Comparison of ENCODE assay signal across 13 mouse cellular contexts in genomic region chr1:46921630-46922029, GRCm38 (mm10). TPM values are rescaled to one million over a fixed set of nuclear protein-coding genes. Genes with fewer than 3 reads are reported as not detected.
DNase-seq lines count a peak whose midpoint lies in the region; ATAC-seq and TF ChIP-seq lines count a peak whose summit lies in the region.
"Had no signal": no experiment of that assay in that cellular context is flagged by ENCODE, and none has a peak within 500 bp of the region (broad histone marks: within the 10 kb centered on the region; RNA-seq: fewer than 3 reads in every experiment).

No protein-coding gene starts in this region.

- TF ChIP-seq EP300 in CH12.LX (IDR thresholded peaks at IDR 0.05; ENCODE audit: low read length), result peak; percentile 21; the same call in 1 of the 2 replicates

- dilution Hi-C loops in CH12.LX (cut with MboI; ENCODE audit: extremely low pct_ligation_motif_present, extremely low pct_unique_long_range_greater_than_20kb, low sequenced_read_pairs), result no loop called here

- no peak overlapping the region for H3K9ac ChIP-seq in CH12.LX (ENCODE audit: insufficient read depth, low read depth)
- H3K9ac ChIP-seq: liver, embryonic 15.5 days; neural tube, embryonic 12.5 days had no signal

- H3K4me3 ChIP-seq in left cerebral cortex, adult 2 months, result no peak overlapping the region
- H3K4me3 ChIP-seq in CH12.LX (replicated peaks in 1 of 3; ENCODE audit: low read depth in 2 of 3, low read length in 2 of 3, poor library complexity in 1 of 3), result no peak overlapping the region
- H3K4me3 ChIP-seq: erythroblast, embryonic 14.5 days; liver, embryonic 15.5 days; neural tube, embryonic 12.5 days had no signal

- TF ChIP-seq RAD21 in CH12.LX (IDR thresholded peaks at IDR 0.05; ENCODE audit: low read depth, low read length), result no peak

- ATAC-seq in megakaryocyte progenitor cell, adult 5-6 weeks (replicated peaks; ENCODE audit: poor library complexity), result peak; percentile 99

- H3K4me1 ChIP-seq in CH12.LX (ENCODE audit: control insufficient read depth in 1 of 2, insufficient read depth in 2 of 2), result peaks cover 4 to 35% of the 10 kb centered on the region in 2 experiments; a peak in 3 of 4 replicates
- H3K4me1 ChIP-seq: liver, embryonic 15.5 days; neural tube, embryonic 12.5 days had no signal

- H3K9me3 ChIP-seq in CH12.LX (replicated peaks; ENCODE audit: low read length), result no peaks in the 10 kb centered on the region
- H3K9me3 ChIP-seq: liver, embryonic 15.5 days; neural tube, embryonic 12.5 days had no signal

- H3K79me2 ChIP-seq in CH12.LX (replicated peaks; ENCODE audit: control insufficient read depth, extremely low read depth, insufficient read depth, poor library complexity, severe bottlenecking), result no peaks in the 10 kb centered on the region

- H3K36me3 ChIP-seq in CH12.LX (replicated peaks in 1 of 2; ENCODE audit: control insufficient read depth in 1 of 2, insufficient read depth in 1 of 2, low read length in 1 of 2), result no peaks in the 10 kb centered on the region
- H3K36me3 ChIP-seq: liver, embryonic 15.5 days; neural tube, embryonic 12.5 days had no signal

- no peaks in the 10 kb centered on the region for H3K27me3 ChIP-seq in CH12.LX (replicated peaks)
- H3K27me3 ChIP-seq: liver, embryonic 15.5 days; neural tube, embryonic 12.5 days had no signal

- TF ChIP-seq POLR2A in CH12.LX (IDR thresholded peaks at IDR 0.05; ENCODE audit: low read depth, low read length), result no peak

- no peak for DNase-seq in left cerebral cortex, adult 2 months (ENCODE audit: extremely low spot score in 1 of 2, low spot score in 2 of 2)
- no peak for DNase-seq in left cerebral cortex, adult 8-10 months (ENCODE audit: low spot score in 2 of 2)
- DNase-seq in CH12.LX (ENCODE audit: extremely low read depth), result peak; percentile 65
- peak; percentile 87 for DNase-seq in ZHBTc4 (ENCODE audit: low read depth, low spot score)
- DNase-seq in thymus, postnatal 14 days, result no peak
- DNase-seq in gastrocnemius, adult 8-10 months (ENCODE audit: low spot score in 2 of 2), result no peak
- DNase-seq: adrenal gland, adult 8-10 months; cerebellum, adult 11 months had no signal

- in situ Hi-C loops in CH12.LX (cut with MboI; ENCODE audit: low pct_ligation_motif_present, low pct_unique_long_range_greater_than_20kb, low sequenced_read_pairs), result loop anchor here (10.0 kb wide), 1 partner anchor 67 kb away; no protein-coding TSS in a partner anchor

- peak overlapping the region; percentile 59; the same call in 1 of the 2 replicates for H3K27ac ChIP-seq in left cerebral cortex, adult 2 months
- H3K27ac ChIP-seq in CH12.LX (ENCODE audit: insufficient read depth, low read depth), result no peak overlapping the region
- H3K27ac ChIP-seq: liver, embryonic 15.5 days; neural tube, embryonic 12.5 days had no signal

- no peak overlapping the region; the same call in 1 of the 2 replicates for H3K4me2 ChIP-seq in CH12.LX (ENCODE audit: insufficient read depth, low read depth, poor library complexity, severe bottlenecking)
- H3K4me2 ChIP-seq: liver, embryonic 15.5 days; midbrain, embryonic 11.5 days; neural tube, embryonic 12.5 days had no signal

- no peak for TF ChIP-seq CTCF in left cerebral cortex, adult 2 months (IDR thresholded peaks at IDR 0.05)
- TF ChIP-seq CTCF in CH12.LX (conservative IDR thresholded peaks at IDR 0.05 in 1 of 2, IDR thresholded peaks at IDR 0.05 in 1 of 2; ENCODE audit: low read depth in 2 of 2, low read length in 2 of 2), result no peak

- intact Hi-C loops in left cerebral cortex, adult 2 months (cut with DNase I), result no loop called here

TF ChIP-seq in CH12.LX, 34 proteins besides CTCF, POLR2A, EP300 and RAD21:
- TF ChIP-seq JUN (IDR thresholded peaks at IDR 0.05; ENCODE audit: insufficient read depth, low read depth, low read length) (no peak), SIN3A (IDR thresholded peaks at IDR 0.05; ENCODE audit: low read length) (no peak), HCFC1 (IDR thresholded peaks at IDR 0.05; ENCODE audit: low read depth, low read length) (peak; percentile 33; the same call in 1 of the 2 replicates), BHLHE40 (IDR thresholded peaks at IDR 0.05; ENCODE audit: low read depth, low read length) (no peak), MEF2A (IDR thresholded peaks at IDR 0.05; ENCODE audit: borderline replicate concordance, low read depth, low read length) (no peak), KAT2A (IDR thresholded peaks at IDR 0.05; ENCODE audit: insufficient replicate concordance, low read length) (no peak), SMC3 (IDR thresholded peaks at IDR 0.05; ENCODE audit: low read depth, low read length) (no peak), ZMIZ1 (IDR thresholded peaks at IDR 0.05; ENCODE audit: low read depth, low read length) (no peak), MAZ (IDR thresholded peaks at IDR 0.05; ENCODE audit: low read depth, low read length) (no peak), MAFK (IDR thresholded peaks at IDR 0.05; ENCODE audit: insufficient replicate concordance, low read length) (no peak), MAX (IDR thresholded peaks at IDR 0.05; ENCODE audit: low read length) (no peak), GABPA (IDR thresholded peaks at IDR 0.05; ENCODE audit: insufficient replicate concordance, low read depth, low read length) (no peak), MXI1 (IDR thresholded peaks at IDR 0.05; ENCODE audit: low read depth, low read length) (no peak), ETS1 (conservative IDR thresholded peaks at IDR 0.05; ENCODE audit: low read depth, low read length) (no peak), PAX5 (IDR thresholded peaks at IDR 0.05; ENCODE audit: low read length) (no peak), ELF1 (IDR thresholded peaks at IDR 0.05; ENCODE audit: low read depth, low read length) (peak; percentile 76), ZC3H11A (IDR thresholded peaks at IDR 0.05; ENCODE audit: low read depth, low read length) (no peak)

RNA-seq across cellular contexts. Expression of gene Slc39a10, which starts 29.0 kb away (rescaled TPM):
- total RNA-seq in left cerebral cortex, adult 2 months (2021), result 100 to 1,000 TPM; 199 to 232 TPM
- 100 to 1,000 TPM; 162 to 182 (median 168) TPM for total RNA-seq in left cerebral cortex, adult 8-10 months (2022)
- total RNA-seq in CH12.LX (2012; rRNA removed), result 7.3 and 9.9 TPM in 2 replicates
- 14.2 TPM in 2 replicates for total RNA-seq in CH12.LX (2014; rRNA removed)
- 10.3 and 11.0 TPM in 2 replicates for polyA plus RNA-seq in CH12.LX (2012; ENCODE audit: insufficient read length, low read depth)
- 22.0 and 25.4 TPM in 2 replicates for total RNA-seq in megakaryocyte progenitor cell, adult 5-6 weeks (2015)
- 14.2 and 18.1 TPM in 2 replicates for total RNA-seq in megakaryocyte progenitor cell, adult 5-6 weeks (2017)
- total RNA-seq in gastrocnemius, adult 8-10 months (2022), result 1 to 10 TPM; 3.5 to 5.2 (median 4.3) TPM

Comparison
In these comparisons a context has a peak if more than half of its experiments do, and no peak if none do; other contexts are left out.
1. DNase-seq: peak in CH12.LX (single experiment) and ZHBTc4 (single experiment); none in left cerebral cortex, adult 2 months (0 of 2), left cerebral cortex, adult 8-10 months (0 of 2), thymus, postnatal 14 days (single experiment) and gastrocnemius, adult 8-10 months (0 of 2).
2. RNA of gene Slc39a10, which starts 29.0 kb away (total RNA-seq): 199 to 232 TPM in left cerebral cortex, adult 2 months and 162 to 182 TPM in left cerebral cortex, adult 8-10 months; 14.2 to 25.4 TPM in megakaryocyte progenitor cell, adult 5-6 weeks, 7.3 to 14.2 TPM in CH12.LX and 3.5 to 5.2 TPM in gastrocnemius, adult 8-10 months; every median in the first group is over 4 times any median in the second.